Mouse (Mus musculus) fat pad, adult 2 months (tissue): ENCODE data around the gene Gpr183.

Experiments
- DNase-seq: peaks from one replicate; pipeline ENCODE4 v3.0.0-alpha.2; 2011; ENCODE audit warnings: low read depth, low spot score; ENCODE audit errors: extremely low read depth

The Gpr183 gene

DNA sequence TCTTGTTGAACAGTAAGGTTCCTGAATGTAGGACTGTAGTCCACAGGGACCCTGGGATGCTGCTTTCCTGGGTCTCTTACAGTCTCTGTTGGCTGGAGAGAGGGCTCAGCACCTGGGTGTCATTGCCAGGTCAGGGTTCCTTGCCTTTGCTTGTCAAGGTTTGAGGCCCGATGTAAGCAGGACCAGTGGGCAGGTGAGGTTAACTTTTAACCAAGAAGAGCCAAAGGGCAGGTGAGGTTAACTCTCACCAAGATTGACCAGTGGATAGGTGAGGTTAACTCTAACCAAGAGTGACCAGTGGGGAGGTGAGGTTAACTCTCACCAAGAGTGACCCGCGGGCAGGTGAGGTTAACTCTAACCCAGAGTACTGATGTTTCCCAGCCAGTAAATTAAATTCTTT, 24.3 kb upstream of the Gpr183 start:
- DNase-seq: no peak

DNA sequence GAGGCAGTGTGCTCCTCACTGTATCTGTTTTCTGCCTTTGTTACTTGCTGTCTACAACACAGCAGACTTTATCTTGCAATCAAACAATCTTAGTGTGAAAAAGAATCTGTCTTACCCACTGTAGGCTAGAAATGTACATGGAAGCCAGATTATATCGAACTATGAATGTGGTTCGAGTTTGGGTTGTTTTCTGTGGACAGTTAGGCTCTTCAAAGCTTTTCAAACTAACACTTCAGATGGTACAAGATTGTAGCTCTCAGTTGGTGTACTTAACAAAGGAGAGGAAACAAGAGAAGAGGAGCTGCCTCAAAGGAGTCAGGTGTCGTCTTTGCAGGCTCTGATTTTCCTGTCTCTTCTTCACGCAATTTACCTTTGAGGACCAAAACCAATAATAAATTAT, 22.7 kb upstream of the Gpr183 start:
- no peak for DNase-seq

DNA sequence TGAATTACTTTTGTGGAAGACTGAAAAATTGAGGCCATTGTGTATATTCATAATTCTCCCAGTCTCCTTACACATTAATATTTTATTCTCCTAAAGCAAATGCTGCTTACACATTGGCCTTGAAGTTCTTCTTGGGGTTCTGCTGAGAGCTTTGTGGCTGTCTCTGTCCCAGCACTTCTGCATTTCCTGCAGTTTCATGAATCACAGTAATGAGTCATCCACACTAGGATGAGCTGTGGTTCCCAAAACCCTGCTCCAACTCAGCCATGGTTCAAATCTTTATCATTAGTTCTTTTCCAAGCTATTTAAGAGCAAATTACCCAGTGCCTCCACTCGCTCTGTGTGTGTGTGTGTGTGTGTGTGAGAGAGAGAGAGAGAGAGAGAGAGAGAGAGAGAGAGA, 22.3 kb upstream of the Gpr183 start:
- DNase-seq: no peak

DNA sequence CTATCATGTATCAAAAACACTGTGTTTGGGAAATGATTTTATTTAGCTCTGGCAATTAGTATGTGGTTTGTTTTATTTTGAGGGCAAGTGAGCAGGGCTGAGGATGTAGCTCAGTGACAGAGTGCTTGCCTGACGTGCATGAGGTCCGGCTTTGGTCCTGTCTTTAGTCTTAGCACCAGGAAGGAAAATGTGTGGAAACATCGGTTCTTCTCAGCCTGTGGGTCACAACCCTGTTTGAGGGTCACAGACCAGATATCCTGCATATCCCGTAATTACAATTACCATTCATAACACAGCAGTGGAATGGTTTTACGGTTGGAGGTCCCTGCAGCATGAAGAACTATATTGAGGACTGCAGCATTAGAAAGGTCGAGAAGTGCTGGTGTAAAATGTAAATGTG, 21.0 kb upstream of the Gpr183 start:
- no peak for DNase-seq

GRCm38 (mm10) chr14:121985477-121985876, 20.5 kb upstream of the Gpr183 start:
- no peak for DNase-seq

GRCm38 (mm10) chr14:121983009-121983933, 18.3 kb upstream of the Gpr183 start:
- DNase-seq: no peak

- no peak for DNase-seq
These were observed 16.5 kb upstream of the Gpr183 start for GRCm38 (mm10) chr14:121981531-121981930.

DNA sequence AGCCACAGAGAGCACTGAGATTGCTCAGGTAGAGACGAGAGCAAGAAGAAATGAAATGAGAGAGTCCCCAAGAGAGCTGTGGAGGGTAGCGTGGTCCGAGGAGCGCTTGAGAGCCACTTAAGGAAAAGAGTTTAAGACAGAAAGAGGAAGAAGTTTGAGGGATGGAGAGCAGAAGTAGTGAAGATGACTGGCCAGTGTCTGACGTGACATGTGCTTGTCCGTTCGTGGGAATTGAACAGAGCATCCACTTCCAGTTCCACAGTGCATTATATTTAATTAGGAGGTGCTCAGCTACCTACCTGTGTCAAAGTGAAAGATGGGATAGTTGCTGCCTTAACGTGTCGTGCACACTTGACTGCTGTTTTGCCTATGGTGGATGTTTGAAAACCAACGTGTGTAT, 8.1 kb upstream of the Gpr183 start:
- no peak for DNase-seq

DNA sequence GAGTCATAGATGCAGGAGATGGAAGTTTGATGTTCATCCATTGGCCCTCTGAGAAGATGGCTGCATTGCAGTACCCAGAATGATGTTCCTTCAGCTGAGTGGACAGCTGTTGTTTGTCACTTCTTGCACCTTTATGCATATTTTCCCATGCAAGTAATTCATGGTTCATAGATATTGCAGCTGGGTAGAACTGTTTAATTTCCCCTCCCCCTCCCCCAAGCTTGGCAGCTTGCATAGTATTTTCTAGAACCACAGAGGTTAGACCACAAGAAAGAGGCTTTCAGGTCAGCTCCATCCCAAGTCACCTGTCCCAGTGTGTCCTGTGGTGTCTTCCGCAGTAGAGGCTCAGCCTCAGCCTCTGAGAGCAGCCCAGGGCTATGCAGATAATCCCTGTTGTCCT, 5.4 kb upstream of the Gpr183 start:
- DNase-seq: no peak

DNA sequence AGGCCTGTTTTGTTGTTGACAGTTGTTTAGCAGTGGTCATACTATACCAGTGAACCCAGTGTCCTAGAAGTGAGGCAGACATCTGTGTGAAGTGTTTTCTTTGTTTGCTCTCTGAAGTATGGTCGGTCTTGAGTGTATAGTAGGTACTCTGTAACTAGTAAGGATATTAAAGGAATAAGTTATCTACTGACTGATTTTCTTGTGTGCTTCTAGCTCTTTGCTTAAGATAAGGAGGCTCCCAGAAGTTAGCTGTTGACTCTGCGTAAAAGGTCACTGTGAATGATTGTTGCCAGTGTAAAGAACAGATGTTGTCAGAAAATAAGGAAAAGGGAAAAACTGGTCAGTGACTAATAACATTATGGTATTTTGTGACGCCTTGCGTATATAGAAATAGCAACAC, 2.1 kb upstream of the Gpr183 start:
- DNase-seq: no peak

- DNase-seq: no peak
These were observed 466 bp upstream of the Gpr183 start for GRCm38 (mm10) chr14:121965461-121965860.

GRCm38 (mm10) chr14:121963942-121964335, 1.1 kb downstream of the Gpr183 start:
- DNase-seq: no peak

GRCm38 (mm10) chr14:121963251-121963941, 1.6 kb downstream of the Gpr183 start:
- peak; percentile 81 for DNase-seq

GRCm38 (mm10) chr14:121962128-121962890, 2.7 kb downstream of the Gpr183 start:
- DNase-seq: peak; percentile 49

DNA sequence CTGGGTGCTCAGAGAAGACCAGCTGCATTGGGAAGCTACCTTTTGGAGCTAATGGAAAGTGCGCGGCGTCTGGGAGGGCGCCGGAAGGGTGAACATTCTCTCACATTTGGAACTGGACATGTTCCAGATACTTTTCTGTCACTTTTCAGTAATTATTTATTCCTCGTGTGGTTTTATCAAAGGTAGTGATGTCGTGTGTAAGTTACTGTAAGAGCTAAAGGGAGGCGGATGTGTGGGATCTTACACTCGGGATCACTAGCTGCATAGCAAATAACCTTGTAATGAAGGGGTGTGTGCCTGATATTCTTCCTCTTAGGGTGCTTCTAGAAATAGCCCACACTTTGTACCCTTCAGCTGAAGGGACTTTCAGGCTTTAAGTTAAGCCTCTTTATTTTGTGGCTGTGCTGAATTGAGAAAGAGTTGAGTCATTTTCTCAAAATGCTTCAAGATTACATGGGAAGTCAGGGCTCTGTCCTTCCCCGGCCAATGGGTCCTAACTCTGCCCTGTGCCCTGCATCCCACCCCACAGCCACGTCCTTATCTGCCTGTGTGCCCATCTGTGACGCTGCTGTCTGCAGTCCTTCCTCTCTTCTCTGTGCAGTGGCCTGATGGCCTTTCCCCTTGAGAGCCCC, 3.4 kb downstream of the Gpr183 start:
- DNase-seq: no peak

- DNase-seq: no peak
These were observed 4.0 kb downstream of the Gpr183 start for GRCm38 (mm10) chr14:121960997-121961396.

- no peak for DNase-seq
These were observed 4.5 kb downstream of the Gpr183 start for GRCm38 (mm10) chr14:121960531-121960930.

DNA sequence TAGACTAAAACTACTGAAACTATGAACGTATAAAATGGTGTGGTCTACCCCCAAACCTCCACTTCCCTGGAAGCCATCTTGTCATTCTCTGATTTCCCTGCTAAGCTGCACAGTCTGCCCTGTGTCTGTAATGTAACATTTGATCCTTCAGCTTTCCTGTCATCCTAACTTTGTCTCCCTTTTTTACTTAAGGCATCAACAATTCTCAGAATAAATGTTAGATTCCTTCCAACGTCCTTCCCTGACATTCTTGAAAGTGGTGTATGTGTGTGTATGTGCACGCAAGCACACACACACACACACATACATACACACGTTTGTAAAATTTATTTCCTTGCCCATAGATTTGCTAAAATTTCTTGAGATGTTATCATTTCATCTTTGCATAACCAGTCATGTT, 5.0 kb downstream of the Gpr183 start:
- no peak for DNase-seq

DNA sequence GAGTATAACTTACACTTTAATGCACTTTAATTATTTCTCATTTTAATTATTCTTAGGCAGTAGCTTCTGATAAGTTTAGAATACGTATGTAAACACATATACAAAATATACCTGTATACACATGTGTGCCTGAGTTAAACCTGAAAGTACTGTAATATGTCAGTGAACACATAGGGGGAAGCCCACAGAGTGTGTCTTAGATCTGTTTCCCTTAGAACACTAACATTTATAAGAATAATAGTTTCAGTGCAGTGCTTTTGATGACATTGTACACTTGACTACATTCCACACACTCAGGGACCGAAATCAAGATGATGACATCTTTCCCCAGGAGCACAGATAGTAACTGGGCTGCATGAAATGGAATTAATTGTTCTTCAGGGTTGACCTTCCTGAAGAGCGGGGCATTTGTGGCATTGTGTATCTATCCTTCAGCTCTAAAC, 5.4 kb downstream of the Gpr183 start:
- no peak for DNase-seq

GRCm38 (mm10) chr14:121958751-121959537, 6.1 kb downstream of the Gpr183 start:
- peak; percentile 46 for DNase-seq
